Mouse (Mus musculus) cerebellum, postnatal 36 days (tissue): Measurements from ENCODE around the gene Cables2.
A peak's percentile ranks its signal among the peaks of the same experiment; 100 is the strongest.
"Not testable (repeated sequence)": the region's sequence is repeated elsewhere in the genome, so short reads cannot be mapped to it uniquely, and the experiment has no call there.

Experiments
- DNase-seq, 2 experiments: peaks; one replicate each; pipeline ENCODE4 v3.0.0; 2021 to 2022; ENCODE audit warnings: mixed read lengths in 2 of 2

Gene Cables2

DNA sequence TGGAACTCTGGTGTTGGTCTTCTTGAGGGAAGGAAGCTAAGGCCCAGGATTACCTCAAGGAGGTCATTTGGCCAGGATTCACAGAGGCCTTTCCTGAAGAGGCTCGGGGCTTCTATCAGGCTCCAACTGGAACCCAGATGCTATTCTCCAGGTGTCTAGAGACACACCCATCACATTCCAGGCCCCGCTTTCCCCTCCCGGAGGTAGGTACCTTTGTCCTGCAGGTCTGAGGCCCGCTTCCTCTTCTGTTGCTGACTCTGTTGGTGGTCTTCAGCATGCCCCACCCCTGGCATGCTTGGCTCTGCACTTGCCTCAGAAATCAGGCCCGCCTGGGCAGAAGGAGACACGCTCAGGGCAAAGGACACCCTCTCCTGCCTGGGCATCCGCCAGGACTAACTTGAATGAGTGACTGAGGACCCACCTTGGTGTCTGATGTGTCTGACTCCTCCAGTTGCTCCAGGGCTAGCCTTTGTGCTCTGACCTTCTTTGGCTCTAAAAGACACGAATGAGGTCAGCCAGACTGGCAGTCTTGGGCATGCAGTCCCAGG, 4.6 kb upstream of the Cables2 start:
- no peak for DNase-seq

DNA sequence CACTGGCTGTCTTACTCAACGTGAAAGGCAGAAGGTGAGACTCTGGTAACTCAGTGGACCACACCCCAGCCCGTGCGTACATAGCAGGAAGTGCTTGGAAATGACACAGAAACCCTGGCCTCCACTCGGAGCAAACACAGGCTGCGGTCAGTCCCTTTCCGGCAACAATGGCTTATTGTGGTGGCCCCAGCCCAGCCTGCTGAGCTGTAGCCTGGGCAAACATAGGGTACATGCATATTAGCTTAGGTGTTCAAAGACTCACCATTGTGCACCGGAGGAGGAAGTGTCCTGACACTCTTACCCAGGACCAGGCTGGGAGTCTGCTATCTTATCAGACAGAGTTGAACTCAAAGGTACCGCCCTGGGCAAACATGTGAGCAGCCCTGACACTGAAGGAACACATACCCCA, 3.6 kb upstream of the Cables2 start:
- DNase-seq: no peak

GRCm38 (mm10) chr2:180276385-180276784, 3.1 kb upstream of the Cables2 start:
- DNase-seq: no peak

- DNase-seq: peak; percentile 77 to 78
Observed at GRCm38 (mm10) chr2:180275836-180276235, 2.5 kb upstream of the Cables2 start.

- no peak for DNase-seq
Observed at GRCm38 (mm10) chr2:180274523-180274922, 1.2 kb upstream of the Cables2 start.

DNA sequence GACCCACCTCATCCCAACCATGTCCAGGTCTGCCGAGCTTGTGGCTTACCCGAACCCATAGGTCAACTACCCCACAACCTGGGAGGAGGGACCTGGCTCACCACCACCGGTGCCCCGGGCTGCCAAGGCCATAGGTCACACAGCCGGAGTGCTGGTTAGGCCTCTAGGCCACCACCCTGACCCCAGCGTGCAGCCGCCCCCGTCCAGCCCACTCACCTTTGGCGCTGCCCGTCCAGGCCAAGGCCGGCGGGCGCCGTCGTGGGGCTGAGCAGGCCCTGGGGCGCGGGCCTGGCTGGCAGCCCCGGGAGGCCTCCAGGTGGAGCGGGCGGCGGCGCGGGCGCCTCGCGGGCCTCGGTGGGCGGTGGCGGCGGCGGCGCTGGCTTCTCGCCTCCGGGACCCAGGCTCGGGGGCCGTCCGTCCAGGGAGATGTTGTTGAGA, 393 bp downstream of the Cables2 start:
- DNase-seq: no peak

GRCm38 (mm10) chr2:180271804-180272395, 1.4 kb downstream of the Cables2 start:
- DNase-seq: no peak

DNA sequence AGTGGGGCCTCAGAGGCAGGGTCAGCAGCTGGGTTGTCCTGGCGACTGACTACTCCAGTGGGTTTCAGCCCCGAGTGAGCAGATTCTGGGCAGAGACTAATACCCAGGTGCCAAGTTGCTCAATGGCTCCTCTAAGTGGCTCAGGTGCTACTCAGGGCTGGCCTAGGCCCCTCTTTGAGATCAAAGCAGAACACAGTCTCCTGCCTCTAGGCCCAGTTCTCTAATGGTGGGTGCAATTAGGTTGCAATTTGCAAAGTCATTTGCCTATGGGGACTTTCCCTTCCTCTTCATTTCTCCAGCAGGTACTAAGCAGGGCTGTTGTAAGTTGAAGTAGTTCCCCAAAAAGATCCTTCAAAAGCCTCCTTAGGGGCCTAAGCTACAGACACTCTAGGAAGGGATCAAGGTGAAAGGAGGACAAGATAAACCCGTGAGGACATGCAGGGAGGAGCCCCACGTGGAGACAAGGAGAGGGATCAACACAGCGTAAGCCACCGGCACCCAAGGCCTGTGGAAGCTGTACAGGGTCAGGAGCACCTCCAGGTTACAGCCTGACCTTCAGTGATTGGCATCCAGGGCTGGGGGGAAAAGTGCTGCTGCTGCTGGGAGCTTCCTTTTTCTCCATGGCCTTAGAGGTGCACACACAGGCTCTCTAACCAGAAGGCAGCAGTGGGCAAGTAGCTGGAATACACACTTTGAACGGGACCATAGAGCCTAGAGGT, 2.6 kb downstream of the Cables2 start:
- DNase-seq: no peak

DNA sequence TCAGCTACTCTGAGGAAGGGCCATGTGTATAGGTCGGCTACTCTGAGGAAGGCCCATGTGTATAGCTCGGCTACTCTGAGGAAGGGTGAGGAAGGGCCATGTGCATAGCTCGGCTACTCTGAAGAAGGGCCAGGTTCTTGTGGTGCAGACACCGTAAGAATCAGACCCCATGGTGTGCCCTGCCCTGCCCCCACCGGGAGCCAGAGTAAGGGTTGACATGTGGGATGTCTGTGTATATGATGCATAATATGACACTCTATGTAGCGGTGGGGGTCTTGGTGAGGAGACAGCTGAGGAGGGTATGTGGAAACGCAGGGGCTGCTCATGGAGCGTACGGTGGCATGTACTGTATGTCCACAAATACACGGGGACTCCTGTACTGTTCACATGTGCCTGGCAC, 4.0 kb downstream of the Cables2 start:
- DNase-seq: no peak

DNA sequence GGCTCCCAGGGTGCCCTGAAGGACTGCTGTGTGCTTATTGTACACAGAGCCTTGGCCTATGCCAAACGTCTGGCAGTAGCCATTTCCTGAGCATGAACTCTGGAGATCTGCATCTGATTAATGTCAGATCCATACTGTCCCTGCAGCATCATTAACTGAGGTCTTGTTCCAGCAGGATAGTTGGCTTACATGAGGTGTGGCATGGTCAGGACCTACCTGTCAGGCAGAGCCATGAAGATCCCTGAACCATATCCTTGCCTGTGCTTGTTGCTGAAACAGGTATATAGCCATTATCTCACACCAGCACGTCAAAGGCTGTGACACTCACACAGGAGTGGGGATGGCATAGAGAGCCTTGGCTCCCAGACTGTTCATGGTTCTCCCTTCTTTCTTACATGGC, 5.3 kb downstream of the Cables2 start:
- DNase-seq: no peak

DNA sequence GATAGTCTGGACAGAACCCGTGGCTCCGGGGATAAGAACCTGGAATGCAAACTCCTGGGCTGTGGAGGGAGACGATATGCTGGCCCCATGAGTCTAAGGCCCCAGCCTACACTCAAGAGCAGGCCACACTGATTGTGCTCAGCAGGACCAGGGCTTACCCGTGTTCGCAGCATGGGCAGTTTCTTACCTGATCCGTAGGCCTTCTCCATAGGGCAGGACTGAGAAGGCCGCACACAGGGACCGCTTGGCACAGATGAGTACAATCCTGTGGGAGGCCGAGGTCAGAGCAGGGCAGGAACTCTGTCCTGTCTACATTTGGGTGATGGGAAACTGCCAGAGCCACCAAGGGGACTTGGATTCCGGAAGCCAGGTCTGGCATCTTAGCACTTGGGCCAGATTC, 10.4 kb downstream of the Cables2 start:
- no peak for DNase-seq

GRCm38 (mm10) chr2:180262441-180262840, 10.9 kb downstream of the Cables2 start:
- DNase-seq: no peak

DNA sequence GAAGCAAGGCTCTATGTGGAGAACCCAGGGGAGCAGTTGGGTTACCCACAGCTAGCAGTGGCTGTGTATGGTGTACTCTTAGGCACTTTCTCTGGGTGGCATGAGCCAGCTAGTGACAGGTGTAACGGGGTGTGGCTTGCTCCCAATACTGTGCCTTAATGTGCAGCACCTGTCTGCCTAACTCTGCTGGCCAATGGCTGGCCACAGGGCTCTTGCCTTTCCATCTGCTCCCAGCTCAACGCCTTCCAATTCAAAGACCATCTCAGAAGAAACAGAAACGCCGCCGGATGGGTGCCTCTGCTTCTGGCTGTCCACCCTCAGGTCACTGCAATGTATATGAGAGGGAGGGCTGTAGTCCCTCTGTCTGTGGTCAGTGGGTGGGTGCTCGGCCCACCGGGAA, 11.4 kb downstream of the Cables2 start:
- DNase-seq: no peak

- no peak for DNase-seq
Observed at GRCm38 (mm10) chr2:180260610-180261480, 12.5 kb downstream of the Cables2 start.

- not testable (repeated sequence) for DNase-seq
Observed at GRCm38 (mm10) chr2:180259826-180260609, 13.3 kb downstream of the Cables2 start.

GRCm38 (mm10) chr2:180258951-180259484, 14.3 kb downstream of the Cables2 start:
- not testable (repeated sequence) for DNase-seq

- DNase-seq: no peak
Observed at GRCm38 (mm10) chr2:180257963-180258865, 15.1 kb downstream of the Cables2 start.

DNA sequence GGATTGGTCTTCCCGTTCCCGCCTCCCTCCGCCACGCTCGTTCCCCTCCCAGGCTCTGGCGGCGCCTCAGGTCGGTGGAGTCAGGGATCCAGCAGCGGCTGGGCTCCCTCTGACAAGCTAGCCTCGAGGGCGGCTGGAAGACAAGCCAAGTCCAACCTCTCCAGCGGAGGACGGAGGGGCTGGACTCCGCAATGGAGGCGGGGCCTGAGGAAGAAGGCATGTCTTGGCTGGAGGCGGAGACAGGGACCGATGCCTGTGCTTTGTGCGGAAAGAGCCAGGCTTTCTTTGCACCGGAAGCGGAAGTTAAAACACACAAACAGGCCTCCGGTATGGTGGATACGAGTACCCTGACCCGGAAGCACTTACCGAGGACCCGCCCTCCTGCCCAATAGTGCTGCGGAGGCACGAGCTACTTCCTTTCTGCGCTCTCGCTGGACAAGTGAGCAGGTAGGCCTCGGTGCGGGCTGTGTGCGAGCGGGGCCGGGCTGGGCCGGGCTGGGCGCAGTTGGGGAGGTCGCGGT, 16.2 kb downstream of the Cables2 start, which contains the start of gene Rps21:
TSS of gene Rps21 (plus strand) at position 377 of the 521 bp plus-strand sequence.
- DNase-seq: peak; percentile 96 to 97

DNA sequence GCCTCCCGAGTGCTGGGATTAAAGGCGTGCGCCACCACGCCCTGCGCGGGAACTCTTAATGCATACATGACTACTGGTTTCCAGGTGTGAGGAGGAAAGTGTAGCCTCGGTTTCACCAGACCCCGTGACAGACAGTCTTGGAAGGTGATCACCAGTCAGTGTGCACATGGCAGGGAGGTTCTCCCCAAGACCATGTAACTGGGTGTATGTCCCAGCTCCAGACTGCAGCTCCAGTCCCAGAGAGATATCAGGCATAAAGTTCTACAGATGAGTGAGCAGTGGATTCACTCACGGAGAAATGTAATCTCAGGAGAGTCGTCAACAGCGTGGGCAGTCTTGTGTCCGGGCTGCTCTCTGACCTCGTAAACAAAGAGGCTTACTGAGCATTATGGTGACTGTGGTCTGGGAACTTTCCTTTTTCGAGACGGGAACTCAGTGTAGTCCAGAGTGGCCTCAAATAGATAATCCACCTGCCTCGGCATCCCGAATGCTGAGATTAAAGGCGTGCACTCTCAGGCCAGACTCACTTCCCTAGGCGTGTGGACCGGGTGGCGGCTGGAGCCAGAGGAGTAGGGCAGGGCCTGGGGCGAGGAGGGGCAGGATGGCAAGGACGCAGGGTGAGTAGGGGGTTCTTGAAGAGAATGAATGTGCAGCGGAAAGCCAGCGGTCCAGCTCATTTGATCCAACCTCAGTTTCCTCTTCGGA, 16.8 kb downstream of the Cables2 start:
- DNase-seq: no peak

- DNase-seq: no peak
Observed at GRCm38 (mm10) chr2:180255701-180256100, 17.6 kb downstream of the Cables2 start.
